Mouse (Mus musculus) hindbrain, postnatal 0 days (tissue): ENCODE results near the gene Trim2. TPM values are rescaled to one million over a fixed set of nuclear protein-coding genes. Genes with fewer than 3 reads are reported as not detected.

Source experiments
- ATAC-seq: fragments of 200-750 bp; cut with Nextera tagmentation; 2 replicates; pipeline ENCODE4 v1.8.0; 2017; ENCODE audit warnings: mild to moderate bottlenecking, moderate TSS enrichment, moderate library complexity
- DNase-seq: peaks from one replicate; pipeline ENCODE4 v3.0.0-alpha.2; 2015; ENCODE audit warnings: low spot score
- H3K27ac ChIP-seq: fragments of 300-500 bp; sonication (generic); 2 replicates; pipeline ENCODE4 v1.5.1; 2014; ENCODE audit warnings: mild to moderate bottlenecking
- H3K27me3 ChIP-seq: fragments of 300-500 bp; sonication (generic); 2 replicates; pipeline ENCODE4 v1.6.1; 2014; ENCODE audit warnings: low read length, mixed read lengths; ENCODE audit not compliant: insufficient read depth
- H3K36me3 ChIP-seq: fragments of 300-500 bp; sonication (generic); 2 replicates; pipeline ENCODE4 v1.6.1; 2014; ENCODE audit warnings: low read length, mixed read lengths; ENCODE audit not compliant: insufficient read depth
- H3K4me1 ChIP-seq: fragments of 300-500 bp; sonication (generic); 2 replicates; pipeline ENCODE4 v1.6.1; 2014; ENCODE audit warnings: antibody characterized with exemption, low read length, mixed read lengths; ENCODE audit not compliant: insufficient read depth
- H3K4me2 ChIP-seq: fragments of 300-500 bp; sonication (generic); 2 replicates; pipeline ENCODE4 v1.6.1; 2014; ENCODE audit warnings: low read depth, mild to moderate bottlenecking, low read length, moderate library complexity, mixed read lengths
- H3K4me3 ChIP-seq: fragments of 300-500 bp; sonication (generic); 2 replicates; pipeline ENCODE4 v1.5.1; 2014; ENCODE audit warnings: low read length
- H3K9ac ChIP-seq: fragments of 300-500 bp; sonication (generic); replicated peaks from 2 replicates; pipeline ENCODE4 v1.6.1; 2014; ENCODE audit warnings: mild to moderate bottlenecking, low read length, moderate library complexity, mixed read lengths
- H3K9me3 ChIP-seq: fragments of 300-500 bp; sonication (generic); 2 replicates; pipeline ENCODE4 v1.6.1; 2016; ENCODE audit warnings: low read length, mixed read lengths
- CTCF ChIP-seq: IDR thresholded peaks from 2 replicates; pipeline ENCODE4 v1.5.1; 2016; ENCODE audit warnings: antibody characterized with exemption, control low read depth, low read depth
- WGBS: fragments of 180-500 bp; shearing (Covaris S2); extraction: QIAGEN DNeasy Blood & Tissue Kit; methylation state at CpG from one replicate; pipeline ENCODE4 v1.1.7; 2014; 5-methylcytosine and 5-hydroxymethylcytosine counted together
- polyA plus RNA-seq: library from polyadenylated mRNA; unstranded; fragments of >200 nt; fragmentation: Nextera tagmentation; extraction: Ambion mirVana; gene quantifications from 2 replicates; pipeline ENCODE4 v1.2.1, GENCODE M21; 2015
- total RNA-seq: library from RNA; depleted of rRNA; stranded (reverse); fragments of >200 nt; gene quantifications from 2 replicates; pipeline ENCODE4 v1.2.3, GENCODE M21; 2014

The Trim2 gene
- total and polyA plus RNA-seq, 2 experiments from 2014 or later = 130 to 236 TPM

DNA sequence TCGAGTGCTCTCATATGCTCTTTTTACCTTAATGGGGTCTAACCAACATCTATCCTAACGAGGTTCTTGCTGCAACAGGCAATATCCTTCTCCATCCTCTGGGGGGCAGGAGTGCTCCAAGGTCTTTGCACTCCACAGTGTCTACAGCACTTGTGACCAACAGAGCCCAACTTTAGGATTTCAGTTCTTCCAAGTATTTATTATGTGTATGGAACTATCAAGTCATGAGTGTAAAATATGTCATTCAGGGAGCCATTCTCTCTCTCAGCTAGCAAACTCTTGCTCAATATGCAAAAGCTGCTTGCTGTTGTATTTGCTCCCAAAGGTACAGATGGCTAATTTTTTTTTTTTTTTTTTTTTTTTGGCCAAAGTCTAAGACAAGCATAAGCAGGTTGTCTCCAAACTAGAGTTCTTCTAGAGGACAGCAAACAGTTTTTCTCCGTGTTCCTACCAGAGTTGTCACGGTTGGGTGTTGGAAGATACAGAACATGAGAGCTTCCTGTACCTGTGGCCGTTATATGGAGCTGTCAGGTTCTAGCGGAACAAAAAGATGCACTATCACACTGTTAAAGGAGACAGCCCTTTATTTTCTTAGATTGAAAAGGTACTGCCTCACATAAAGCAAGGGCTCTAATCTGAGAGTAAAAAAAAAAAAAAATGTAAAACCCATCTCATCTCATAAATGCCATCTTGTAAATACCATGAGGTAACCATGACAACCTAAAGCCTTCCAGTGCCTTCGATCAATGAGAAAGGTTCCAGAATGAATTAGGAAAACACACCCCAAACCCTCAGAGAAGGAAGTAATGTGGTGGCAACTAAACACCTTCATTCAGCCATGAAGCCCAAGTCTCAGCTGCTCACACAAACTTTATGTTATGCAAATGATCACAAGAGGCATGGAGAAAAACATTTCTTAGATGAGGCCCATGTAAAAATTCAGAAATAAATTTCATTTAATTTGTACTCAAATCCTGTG lies 131.1 kb downstream of the Trim2 start:
- DNase-seq (peak; percentile 90), ATAC-seq (peak; percentile 82)
- 47% methylated on average over 7 of the region's 7 CpGs for WGBS
- H3K27me3 ChIP-seq = no peaks in the 10 kb centered on the region
- H3K4me2 ChIP-seq = no peak overlapping the region
- no peak overlapping the region for H3K9ac ChIP-seq
- TF ChIP-seq CTCF = peak; percentile 90
- H3K9me3 ChIP-seq = no peaks in the 10 kb centered on the region
- H3K4me3 ChIP-seq = no peak overlapping the region
- peaks cover 22% of the 10 kb centered on the region for H3K36me3 ChIP-seq
- no peak overlapping the region for H3K27ac ChIP-seq
- H3K4me1 ChIP-seq = 0 out of 2 replicates have a peak, but pooled peaks cover 2% of the 10 kb centered on the region

DNA sequence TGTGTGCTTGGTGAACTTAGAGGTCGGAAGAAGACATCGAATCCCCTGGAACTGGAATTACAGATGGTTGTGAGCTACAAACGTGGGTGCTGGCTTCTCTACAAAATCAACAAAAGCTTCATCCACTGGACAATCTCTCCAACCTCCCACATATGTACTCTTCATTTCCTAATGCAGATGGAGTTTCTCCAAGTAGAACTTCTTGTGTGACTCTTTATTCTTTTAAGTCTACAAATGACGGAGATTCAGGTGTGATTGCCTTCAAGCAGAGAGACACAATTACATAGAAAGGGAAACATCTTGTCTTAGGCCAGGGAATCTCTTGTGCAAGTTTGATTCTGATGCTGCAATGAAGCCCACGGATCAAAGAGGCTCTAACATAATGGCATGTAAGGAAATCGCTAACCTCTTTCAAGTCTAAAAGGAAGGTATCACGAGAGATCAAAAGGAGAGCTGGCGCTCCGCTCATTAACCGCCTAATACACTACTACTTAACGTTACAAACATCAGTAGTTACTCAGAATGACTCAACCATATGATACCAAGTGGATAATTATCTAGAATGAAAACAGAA lies 133.0 kb downstream of the Trim2 start, which contains the start of gene Gm6525:
Gene Gm6525 (plus strand): TSS at position 524 of the 574 bp plus-strand sequence.
- WGBS = 80% methylated on average over 11 of the region's 11 CpGs
- no peak within 1 kb of the TSS for H3K4me2 ChIP-seq
- H3K27me3 ChIP-seq = no peaks in the 10 kb centered on the region
- DNase-seq (no peak), ATAC-seq (no peak)
- H3K27ac ChIP-seq = no peak within 1 kb of the TSS
- no peak within 1 kb of the TSS for H3K9ac ChIP-seq
- H3K4me3 ChIP-seq = no peak within 1 kb of the TSS
- no peaks in the 10 kb centered on the region for H3K9me3 ChIP-seq
- no peaks in the 10 kb centered on the region for H3K4me1 ChIP-seq
- no peak for TF ChIP-seq CTCF
- H3K36me3 ChIP-seq = peaks cover 30% of the 10 kb centered on the region

DNA sequence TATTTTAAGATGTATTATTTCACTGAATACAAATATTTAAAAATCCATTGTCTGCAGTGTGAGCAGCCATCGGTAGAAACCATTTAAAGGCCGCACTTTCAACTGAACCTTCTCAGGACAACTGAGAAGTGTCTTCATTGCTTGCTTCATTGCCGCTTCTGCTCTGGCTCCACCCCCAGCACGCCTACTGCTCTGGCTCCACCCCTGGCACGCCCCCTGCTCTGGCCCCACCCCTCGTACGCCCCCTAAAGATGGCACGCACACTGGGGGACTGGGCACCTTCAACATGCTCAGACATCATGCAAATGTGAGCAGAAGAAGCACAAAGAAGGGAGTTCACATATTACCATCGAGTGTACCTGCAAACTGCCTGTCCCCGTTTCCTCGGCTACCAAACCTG lies 134.3 kb downstream of the Trim2 start:
- Histone ChIP-seq H3K9ac (no peak overlapping the region), H3K4me1 (no peaks in the 10 kb centered on the region), H3K9me3 (no peaks in the 10 kb centered on the region), H3K27ac (no peak overlapping the region), H3K4me2 (no peak overlapping the region), H3K4me3 (no peak overlapping the region), H3K27me3 (no peaks in the 10 kb centered on the region), H3K36me3 (peaks cover 31% of the 10 kb centered on the region)
- 52% methylated on average over 11 of the region's 11 CpGs for WGBS
- TF ChIP-seq CTCF = no peak
- ATAC-seq (peak; percentile 71), DNase-seq (no peak)

DNA sequence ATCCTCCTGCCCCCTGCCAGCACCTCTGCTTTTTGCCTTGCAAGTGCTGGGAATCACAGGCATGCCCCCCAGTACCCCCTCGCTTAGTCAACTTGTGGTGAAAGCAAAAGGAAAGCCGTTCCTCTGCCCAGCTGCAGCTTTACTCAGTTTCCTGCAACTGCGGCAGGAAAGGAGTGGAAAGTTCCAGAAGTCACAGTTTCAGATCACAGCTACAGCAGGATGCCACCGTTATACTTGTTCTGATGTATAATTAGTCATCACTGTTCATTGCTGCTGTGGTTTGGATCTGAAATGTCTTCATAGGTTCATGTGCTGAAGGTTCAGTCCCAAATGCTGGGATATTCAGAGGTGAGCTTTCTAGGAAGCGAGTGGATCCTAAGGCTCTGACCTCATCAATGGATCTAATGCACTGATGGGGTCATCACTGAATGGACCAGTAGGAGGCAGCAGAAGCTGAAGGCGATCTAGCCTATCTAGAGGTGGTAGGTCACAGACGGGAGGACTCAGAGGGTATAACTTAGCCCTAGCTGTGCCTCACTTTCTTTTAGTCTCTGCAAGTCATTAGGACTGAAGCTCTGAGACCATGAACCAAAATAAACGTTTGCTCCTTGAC lies 137.2 kb downstream of the Trim2 start:
- no peaks in the 10 kb centered on the region for H3K4me1 ChIP-seq
- no peak overlapping the region for H3K4me3 ChIP-seq
- no peak overlapping the region for H3K4me2 ChIP-seq
- TF ChIP-seq CTCF = peak; percentile 45
- ATAC-seq = no peak
- no peaks in the 10 kb centered on the region for H3K27me3 ChIP-seq
- H3K36me3 ChIP-seq = peaks cover 44% of the 10 kb centered on the region
- no peak overlapping the region for H3K9ac ChIP-seq
- no peak overlapping the region for H3K27ac ChIP-seq
- no peaks in the 10 kb centered on the region for H3K9me3 ChIP-seq
- 75% methylated on average over 8 of the region's 8 CpGs for WGBS
- no peak for DNase-seq

DNA sequence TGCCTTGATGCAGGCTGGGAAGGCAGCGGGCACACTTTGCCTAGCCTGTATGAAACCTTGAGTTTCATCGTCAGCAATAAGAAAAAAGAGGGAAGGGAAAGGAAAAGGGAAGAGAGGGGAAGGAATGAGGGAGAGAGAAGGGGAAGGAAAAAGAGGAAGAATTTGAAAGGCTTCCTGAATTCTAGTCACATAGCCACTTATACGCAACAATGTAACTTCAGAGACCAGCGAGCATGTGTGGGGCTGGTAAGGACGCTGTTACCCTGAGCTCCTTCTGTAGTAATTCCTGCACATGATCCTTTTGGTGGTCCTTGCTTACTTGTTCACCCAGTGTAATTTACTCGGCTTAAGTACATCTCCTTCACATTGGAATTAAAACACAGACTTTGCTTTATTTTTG lies 137.7 kb downstream of the Trim2 start:
- Histone ChIP-seq H3K9ac (no peak overlapping the region), H3K36me3 (peaks cover 49% of the 10 kb centered on the region), H3K27ac (no peak overlapping the region), H3K4me3 (no peak overlapping the region), H3K9me3 (no peaks in the 10 kb centered on the region), H3K27me3 (no peaks in the 10 kb centered on the region), H3K4me1 (no peaks in the 10 kb centered on the region), H3K4me2 (no peak overlapping the region)
- no peak for ATAC-seq
- no peak for TF ChIP-seq CTCF
- WGBS = 95% methylated on average over 6 of the region's 6 CpGs
- DNase-seq = no peak

DNA sequence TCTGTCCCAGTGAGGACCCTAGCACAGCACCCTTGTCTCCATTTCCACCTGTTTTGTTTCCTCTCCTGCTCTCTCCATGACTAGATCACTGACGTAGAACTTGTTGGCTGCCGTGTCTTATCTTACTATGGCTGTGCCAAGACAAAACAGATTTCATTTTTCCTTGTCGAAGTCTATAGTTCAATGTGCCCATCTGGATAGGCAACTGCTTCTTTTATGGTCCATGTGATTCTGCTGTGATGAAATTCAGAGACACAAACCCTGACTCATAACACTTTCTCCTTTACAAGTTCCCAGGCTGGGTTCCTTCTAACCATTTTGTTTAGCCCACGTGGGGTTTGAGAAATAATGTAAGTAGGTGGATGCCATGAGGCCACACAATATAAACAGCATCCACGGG lies 140.6 kb downstream of the Trim2 start:
- H3K27me3 ChIP-seq = no peaks in the 10 kb centered on the region
- H3K36me3 ChIP-seq = peaks cover 36% of the 10 kb centered on the region; the same call in 1 of the 2 replicates
- no peak overlapping the region for H3K4me3 ChIP-seq
- no peaks in the 10 kb centered on the region for H3K4me1 ChIP-seq
- WGBS = 91% methylated on average over 5 of the region's 5 CpGs
- no peak overlapping the region for H3K27ac ChIP-seq
- DNase-seq (no peak), ATAC-seq (no peak)
- no peak overlapping the region for H3K4me2 ChIP-seq
- no peak overlapping the region for H3K9ac ChIP-seq
- TF ChIP-seq CTCF = no peak
- H3K9me3 ChIP-seq = no peaks in the 10 kb centered on the region
